Mouse (Mus musculus) cerebellum, adult 9-10 months (tissue): Measurements from ENCODE around the gene Dbn1.

Source experiments
- DNase-seq: peaks from one replicate; pipeline ENCODE4 v3.0.0; 2022

Dbn1 gene

GRCm38 (mm10) chr13:55510332-55510667 lies 22.4 kb upstream of the Dbn1 start:
- DNase-seq: no peak

GRCm38 (mm10) chr13:55508531-55508930 lies 20.6 kb upstream of the Dbn1 start:
- DNase-seq: no peak

GRCm38 (mm10) chr13:55507877-55508276 lies 20.0 kb upstream of the Dbn1 start:
- DNase-seq: no peak

GRCm38 (mm10) chr13:55506697-55507096 lies 18.8 kb upstream of the Dbn1 start:
- DNase-seq: no peak

GRCm38 (mm10) chr13:55505810-55506209 lies 17.9 kb upstream of the Dbn1 start:
- DNase-seq: no peak

GRCm38 (mm10) chr13:55504390-55504789 lies 16.5 kb upstream of the Dbn1 start:
- DNase-seq: no peak

- DNase-seq: no peak
Observed at GRCm38 (mm10) chr13:55502405-55502804, 14.5 kb upstream of the Dbn1 start.

- no peak for DNase-seq
Observed at GRCm38 (mm10) chr13:55500575-55500974, 12.7 kb upstream of the Dbn1 start.

GRCm38 (mm10) chr13:55498906-55499305 lies 11.0 kb upstream of the Dbn1 start:
- DNase-seq: no peak

GRCm38 (mm10) chr13:55496661-55497060 lies 8.8 kb upstream of the Dbn1 start:
- no peak for DNase-seq

- DNase-seq: no peak
Observed at GRCm38 (mm10) chr13:55495702-55496101, 7.8 kb upstream of the Dbn1 start.

- DNase-seq: peak; percentile 90
Observed at GRCm38 (mm10) chr13:55494883-55495621, 7.1 kb upstream of the Dbn1 start.

GRCm38 (mm10) chr13:55494257-55494656 lies 6.3 kb upstream of the Dbn1 start:
- DNase-seq: no peak

GRCm38 (mm10) chr13:55486916-55487577 lies 864 bp downstream of the Dbn1 start:
- no peak for DNase-seq

GRCm38 (mm10) chr13:55486029-55486794 lies 1.7 kb downstream of the Dbn1 start:
- no peak for DNase-seq

GRCm38 (mm10) chr13:55484520-55485088 lies 3.3 kb downstream of the Dbn1 start:
- no peak for DNase-seq

GRCm38 (mm10) chr13:55483593-55483992 lies 4.3 kb downstream of the Dbn1 start:
- no peak for DNase-seq

- DNase-seq: no peak
Observed at GRCm38 (mm10) chr13:55483071-55483470, 4.8 kb downstream of the Dbn1 start.

GRCm38 (mm10) chr13:55482542-55482941 lies 5.4 kb downstream of the Dbn1 start:
- no peak for DNase-seq

GRCm38 (mm10) chr13:55479929-55480328 lies 8.0 kb downstream of the Dbn1 start:
- no peak for DNase-seq

- DNase-seq: no peak
Observed at GRCm38 (mm10) chr13:55479008-55479407, 8.9 kb downstream of the Dbn1 start.

GRCm38 (mm10) chr13:55478036-55478435 lies 9.9 kb downstream of the Dbn1 start:
- DNase-seq: no peak

- DNase-seq: no peak
Observed at GRCm38 (mm10) chr13:55477492-55477891, 10.4 kb downstream of the Dbn1 start.

- no peak for DNase-seq
Observed at GRCm38 (mm10) chr13:55476256-55476655, 11.7 kb downstream of the Dbn1 start.
